Mouse (Mus musculus) testis, adult 2 months (tissue): ENCODE measurements around the gene Ncan.

Experiments
- CTCF ChIP-seq: fragments of 200-500 bp; IDR thresholded peaks from 2 replicates; pipeline ENCODE4 v1.5.1; 2012; ENCODE audit warnings: low read depth, mild to moderate bottlenecking, inconsistent platforms, low read length, moderate library complexity; ENCODE audit not compliant: control insufficient read depth, insufficient read depth, insufficient replicate concordance
- POLR2A ChIP-seq: fragments of 200-500 bp; IDR thresholded peaks from 2 replicates; pipeline ENCODE4 v1.6.1; 2012; ENCODE audit warnings: low read depth, mild to moderate bottlenecking, inconsistent platforms, low read length, moderate library complexity; ENCODE audit not compliant: control insufficient read depth

- no peak for TF ChIP-seq POLR2A
- TF ChIP-seq CTCF, result no peak
These were observed 14.3 kb upstream of the Ncan start for GRCm38 (mm10) chr8:70134931-70135330.
